Comparison of ENCODE assay signal across 13 mouse cellular contexts in the genomic region with DNA sequence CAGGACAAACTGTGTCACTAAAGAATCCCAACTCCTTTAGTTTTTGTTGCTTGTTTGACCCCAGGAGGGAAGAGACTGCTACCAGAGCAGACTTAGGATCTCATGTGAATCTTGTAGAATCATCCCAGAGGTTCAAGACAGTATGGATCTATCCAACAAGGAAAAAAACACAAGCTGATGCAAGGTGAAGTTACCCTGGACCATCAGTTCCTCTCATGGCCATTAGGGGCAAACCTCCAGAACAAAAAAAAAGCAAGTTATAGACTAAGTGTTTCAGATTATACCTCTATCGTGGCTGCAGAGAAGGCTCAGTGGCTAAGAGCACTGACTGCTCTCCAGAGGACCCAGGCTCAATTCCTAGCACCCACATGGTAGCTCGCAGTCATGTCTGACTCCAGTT.
"Had no signal": no experiment of that assay in that cellular context is flagged by ENCODE, and none has a peak within 500 bp of the region (broad histone marks: within the 10 kb centered on the region; RNA-seq: fewer than 3 reads in every experiment).

No protein-coding gene starts in this region.

- H3K4me2 ChIP-seq: limb, embryonic 13.5 days; neural tube, embryonic 12.5 days had no signal

- H3K9ac ChIP-seq: limb, embryonic 13.5 days; liver, embryonic 14.5 days; neural tube, embryonic 12.5 days had no signal

- H3K27ac ChIP-seq: limb, embryonic 13.5 days; liver, embryonic 14.5 days; midbrain, embryonic 10.5 days; neural tube, embryonic 12.5 days had no signal

- DNase-seq: kidney, adult 11 months; kidney, adult 9 months; kidney, postnatal 10 days; layer of hippocampus, postnatal 36 days; left cerebral cortex, postnatal 4 days; lung, adult 18-20 months; lung, postnatal 4 days; thymus, adult 18-20 months; thymus, postnatal 14 days had no signal

- H3K4me1 ChIP-seq: midbrain, embryonic 10.5 days; neural tube, embryonic 12.5 days had no signal

- H3K4me3 ChIP-seq: limb, embryonic 13.5 days; midbrain, embryonic 10.5 days; neural tube, embryonic 12.5 days had no signal

- H3K9me3 ChIP-seq: limb, embryonic 13.5 days; midbrain, embryonic 10.5 days; neural tube, embryonic 12.5 days had no signal

- H3K36me3 ChIP-seq: limb, embryonic 13.5 days; midbrain, embryonic 10.5 days; neural tube, embryonic 12.5 days had no signal

- H3K27me3 ChIP-seq: limb, embryonic 13.5 days; neural tube, embryonic 12.5 days had no signal
